Mouse (Mus musculus): ENCODE measurements at regions not wholly inside any gene's neighbourhood (a gene's known extent, or its start where the extent isn't known, plus 50 kb on each side); places are given as distances from the start of the nearest gene placed in this dataset.

- DNase-seq (ENCODE audit: extremely low spot score in 1 of 2, low spot score in 1 of 2): no peak
Observed at GRCm38 (mm10) chr11:89153466-89154406, 80.1 kb downstream of the Gm525 start.

- no peak for DNase-seq (ENCODE audit: extremely low spot score in 1 of 2, low spot score in 1 of 2)
Observed at GRCm38 (mm10) chr11:89147990-89148389, 74.3 kb downstream of the Gm525 start.

- DNase-seq (ENCODE audit: extremely low spot score in 1 of 2, low spot score in 1 of 2): no peak
Observed at GRCm38 (mm10) chr11:89145281-89145945, 71.8 kb downstream of the Gm525 start.

GRCm38 (mm10) chr11:89142527-89143154 is 69.0 kb downstream of the Gm525 start:
- no peak for DNase-seq (ENCODE audit: extremely low spot score in 1 of 2, low spot score in 1 of 2)

Measured in frontal cortex, adult 2 months (tissue).